Mouse (Mus musculus) MEL (cell line): ENCODE data around the gene Scrn3. TPM values are rescaled to one million over a fixed set of nuclear protein-coding genes. Genes with fewer than 3 reads are reported as not detected.

Experiments
- DNase-seq: peaks from one replicate; pipeline ENCODE4 v3.0.0; 2011; ENCODE audit warnings: low read depth, low spot score
- H3K27ac ChIP-seq: 2 replicates; pipeline ENCODE4 v1.5.1; 2012; ENCODE audit warnings: low read depth, mild to moderate bottlenecking, control low read depth, low read length, moderate library complexity; ENCODE audit not compliant: control insufficient read depth
- H3K27me3 ChIP-seq, 2 experiments: fragments of 150-350 bp in 1 of 2; sonication (generic) in 1 of 2; 2 replicates each; pipeline ENCODE4 v1.6.1; 2012; ENCODE audit warnings: low read length in 2 of 2, mild to moderate bottlenecking in 2 of 2, improper control_type of control experiment in 1 of 2, moderate library complexity in 1 of 2; ENCODE audit not compliant: insufficient read depth in 2 of 2, control insufficient read depth in 1 of 2
- H3K36me3 ChIP-seq, 2 experiments: 2 replicates each; pipeline ENCODE4 v1.6.1; 2012 to 2014; ENCODE audit warnings: low read length in 2 of 2, improper control_type of control experiment in 1 of 2, inconsistent platforms in 1 of 2, mild to moderate bottlenecking in 1 of 2; ENCODE audit not compliant: insufficient read depth in 2 of 2, control insufficient read depth in 1 of 2
- H3K4me1 ChIP-seq, 2 experiments: fragments of 150-350 bp in 1 of 2; sonication (generic) in 1 of 2; 2 replicates each; pipeline ENCODE4 v1.6.1; 2012; ENCODE audit warnings: low read length in 2 of 2, improper control_type of control experiment in 1 of 2, mild to moderate bottlenecking in 1 of 2; ENCODE audit not compliant: insufficient read depth in 2 of 2, control insufficient read depth in 1 of 2
- H3K4me3 ChIP-seq, 2 experiments: fragments of 150-350 bp in 1 of 2; sonication (generic) in 1 of 2; 2 replicates each; pipeline ENCODE4 v1.5.1; 2012; ENCODE audit warnings: low read depth in 2 of 2, low read length in 2 of 2, mild to moderate bottlenecking in 2 of 2, moderate library complexity in 2 of 2, control low read depth in 1 of 2, improper control_type of control experiment in 1 of 2; ENCODE audit not compliant: control insufficient read depth in 1 of 2, insufficient read depth in 1 of 2
- H3K79me2 ChIP-seq: 2 replicates; pipeline ENCODE4 v1.6.1; 2012; ENCODE audit warnings: mild to moderate bottlenecking, low read length, moderate library complexity; ENCODE audit not compliant: control insufficient read depth, poor library complexity, insufficient read depth
- H3K9ac ChIP-seq: 2 replicates; pipeline ENCODE4 v1.6.1; 2012; ENCODE audit warnings: low read depth, mild to moderate bottlenecking, control low read depth, low read length, moderate library complexity; ENCODE audit not compliant: control insufficient read depth, poor library complexity, severe bottlenecking
- H3K9me3 ChIP-seq: fragments of 150-350 bp; sonication (generic); replicated peaks from 2 replicates; pipeline ENCODE4 v1.6.1; 2012; ENCODE audit warnings: mild to moderate bottlenecking, low read length, improper control_type of control experiment, moderate library complexity; ENCODE audit not compliant: insufficient read depth
- BHLHE40 ChIP-seq: IDR thresholded peaks from 2 replicates; pipeline ENCODE4 v1.6.1; 2012; ENCODE audit warnings: low read depth, mild to moderate bottlenecking, inconsistent platforms, low read length, improper control_type of control experiment, borderline replicate concordance
- CHD1 ChIP-seq: IDR thresholded peaks from 2 replicates; pipeline ENCODE4 v1.6.1; 2012; ENCODE audit warnings: low read depth, mild to moderate bottlenecking, inconsistent platforms, low read length, improper control_type of control experiment
- CHD2 ChIP-seq: IDR thresholded peaks from 2 replicates; pipeline ENCODE4 v1.6.1; 2011; ENCODE audit warnings: low read length, improper control_type of control experiment
- CTCF ChIP-seq, 3 experiments: IDR thresholded peaks in 2 of 3; conservative IDR thresholded peaks in 1 of 3; 2 replicates each; pipeline ENCODE4 v1.5.1; 2011 to 2012; ENCODE audit warnings: low read length in 3 of 3, low read depth in 2 of 3, mild to moderate bottlenecking in 2 of 3, improper control_type of control experiment in 1 of 3, inconsistent platforms in 1 of 3, mixed read lengths in 1 of 3, moderate library complexity in 1 of 3; ENCODE audit not compliant: control insufficient read depth in 1 of 3, insufficient read depth in 1 of 3, poor library complexity in 1 of 3, severe bottlenecking in 1 of 3
- ELF1 ChIP-seq: IDR thresholded peaks from 2 replicates; pipeline ENCODE4 v1.6.1; 2014; ENCODE audit warnings: low read depth, mild to moderate bottlenecking, inconsistent platforms, low read length, improper control_type of control experiment, moderate library complexity
- EP300 ChIP-seq, 2 experiments: IDR thresholded peaks; 2 replicates each; pipeline ENCODE4 v1.6.1; 2011; ENCODE audit warnings: improper control_type of control experiment in 2 of 2, low read length in 2 of 2, low read depth in 1 of 2, mild to moderate bottlenecking in 1 of 2
- ETS1 ChIP-seq: IDR thresholded peaks from 2 replicates; pipeline ENCODE4 v1.6.1; 2012; ENCODE audit warnings: low read depth, mild to moderate bottlenecking, inconsistent platforms, low read length, improper control_type of control experiment, moderate library complexity
- GABPA ChIP-seq: IDR thresholded peaks from 2 replicates; pipeline ENCODE4 v1.6.1; 2012; ENCODE audit warnings: low read depth, mild to moderate bottlenecking, inconsistent platforms, low read length, improper control_type of control experiment, moderate library complexity
- HCFC1 ChIP-seq: IDR thresholded peaks from 2 replicates; pipeline ENCODE4 v1.6.1; 2012; ENCODE audit warnings: low read depth, mild to moderate bottlenecking, inconsistent platforms, low read length, improper control_type of control experiment, moderate library complexity
- JUND ChIP-seq: IDR thresholded peaks from 2 replicates; pipeline ENCODE4 v1.6.1; 2011; ENCODE audit warnings: low read depth, mild to moderate bottlenecking, improper control_type of control experiment, low read length
- KAT2A ChIP-seq: conservative IDR thresholded peaks from 2 replicates; pipeline ENCODE4 v1.6.1; 2012; ENCODE audit warnings: low read depth, low read length, improper control_type of control experiment, inconsistent platforms
- MAZ ChIP-seq: IDR thresholded peaks from 2 replicates; pipeline ENCODE4 v1.6.1; 2012; ENCODE audit warnings: low read depth, mild to moderate bottlenecking, inconsistent platforms, low read length, improper control_type of control experiment
- MEF2A ChIP-seq: IDR thresholded peaks from 2 replicates; pipeline ENCODE4 v1.6.1; 2014; ENCODE audit warnings: low read depth, mild to moderate bottlenecking, inconsistent platforms, low read length, improper control_type of control experiment; ENCODE audit not compliant: poor library complexity, insufficient replicate concordance, severe bottlenecking; ENCODE audit errors: extremely low read depth
- MXI1 ChIP-seq: IDR thresholded peaks from 2 replicates; pipeline ENCODE4 v1.6.1; 2011; ENCODE audit warnings: mild to moderate bottlenecking, low read depth, low read length, improper control_type of control experiment
- MYC ChIP-seq: IDR thresholded peaks from 2 replicates; pipeline ENCODE4 v1.6.1; 2011; ENCODE audit warnings: low read depth, mild to moderate bottlenecking, low read length, improper control_type of control experiment, moderate library complexity
- NELFE ChIP-seq: IDR thresholded peaks from 2 replicates; pipeline ENCODE4 v1.6.1; 2011; ENCODE audit warnings: low read depth, low read length, improper control_type of control experiment
- NRF1 ChIP-seq: IDR thresholded peaks from 2 replicates; pipeline ENCODE4 v1.6.1; 2014; ENCODE audit warnings: low read depth, mild to moderate bottlenecking, inconsistent platforms, low read length, improper control_type of control experiment, moderate library complexity; ENCODE audit not compliant: poor library complexity, insufficient read depth, severe bottlenecking
- POLR2AphosphoS2 ChIP-seq: IDR thresholded peaks from 2 replicates; pipeline ENCODE4 v1.6.1; 2011; ENCODE audit warnings: low read length, improper control_type of control experiment
- POLR2AphosphoS5 ChIP-seq: IDR thresholded peaks from 2 replicates; pipeline ENCODE4 v1.6.1; 2012; ENCODE audit warnings: low read depth, borderline replicate concordance, mild to moderate bottlenecking, inconsistent platforms, low read length, moderate library complexity, mixed read lengths
- RCOR1 ChIP-seq: IDR thresholded peaks from 2 replicates; pipeline ENCODE4 v1.6.1; 2012; ENCODE audit warnings: low read depth, mild to moderate bottlenecking, inconsistent platforms, low read length, improper control_type of control experiment
- SIN3A ChIP-seq: IDR thresholded peaks from 2 replicates; pipeline ENCODE4 v1.6.1; 2012; ENCODE audit warnings: low read length, improper control_type of control experiment, inconsistent platforms
- SMC3 ChIP-seq: IDR thresholded peaks from 2 replicates; pipeline ENCODE4 v1.6.1; 2011; ENCODE audit warnings: low read depth, low read length, improper control_type of control experiment
- TAL1 ChIP-seq: IDR thresholded peaks from 2 replicates; pipeline ENCODE4 v1.6.1; 2012; ENCODE audit warnings: mild to moderate bottlenecking, inconsistent platforms, low read length, moderate library complexity, mixed read lengths
- TBP ChIP-seq: IDR thresholded peaks from 2 replicates; pipeline ENCODE4 v1.8.0; 2011; ENCODE audit warnings: low read depth, low read length, improper control_type of control experiment
- USF1 ChIP-seq: IDR thresholded peaks from 2 replicates; pipeline ENCODE4 v1.6.1; 2014; ENCODE audit warnings: low read depth, mild to moderate bottlenecking, inconsistent platforms, low read length, improper control_type of control experiment, moderate library complexity
- USF2 ChIP-seq, 2 experiments: IDR thresholded peaks; 2 replicates each; pipeline ENCODE4 v1.6.1; 2011 to 2012; ENCODE audit warnings: improper control_type of control experiment in 2 of 2, low read length in 2 of 2, borderline replicate concordance in 1 of 2, inconsistent platforms in 1 of 2, low read depth in 1 of 2, mild to moderate bottlenecking in 1 of 2; ENCODE audit not compliant: insufficient read depth in 1 of 2
- ZC3H11A ChIP-seq: IDR thresholded peaks from 2 replicates; pipeline ENCODE4 v1.6.1; 2012; ENCODE audit warnings: low read depth, mild to moderate bottlenecking, inconsistent platforms, low read length, improper control_type of control experiment
- ZKSCAN1 ChIP-seq: IDR thresholded peaks from 2 replicates; pipeline ENCODE4 v1.6.1; 2012; ENCODE audit warnings: low read depth, mild to moderate bottlenecking, inconsistent platforms, low read length, improper control_type of control experiment, moderate library complexity
- polyA plus RNA-seq, 2 experiments: library from polyadenylated mRNA; stranded (reverse) in 1 of 2; unstranded in 1 of 2; fragments of >175 nt in 1 of 2; fragments of >200 nt in 1 of 2; gene quantifications; 2 replicates each; pipeline versions ENCODE4 v1.2.1 to v1.2.4; 2012; ENCODE audit warnings: low replicate concordance in 2 of 2, low read depth in 1 of 2; ENCODE audit not compliant: insufficient read length in 2 of 2, insufficient read depth in 1 of 2, missing spikeins in 1 of 2
- total RNA-seq: library from RNA; depleted of rRNA; stranded (reverse); fragments of 300-350 nt; gene quantifications from 2 replicates; pipeline ENCODE4 v1.2.3, GENCODE M21; 2012

The Scrn3 gene
- total and polyA plus RNA-seq, 3 experiments, result 3.2 to 7.7 TPM; not detected in 1

DNA sequence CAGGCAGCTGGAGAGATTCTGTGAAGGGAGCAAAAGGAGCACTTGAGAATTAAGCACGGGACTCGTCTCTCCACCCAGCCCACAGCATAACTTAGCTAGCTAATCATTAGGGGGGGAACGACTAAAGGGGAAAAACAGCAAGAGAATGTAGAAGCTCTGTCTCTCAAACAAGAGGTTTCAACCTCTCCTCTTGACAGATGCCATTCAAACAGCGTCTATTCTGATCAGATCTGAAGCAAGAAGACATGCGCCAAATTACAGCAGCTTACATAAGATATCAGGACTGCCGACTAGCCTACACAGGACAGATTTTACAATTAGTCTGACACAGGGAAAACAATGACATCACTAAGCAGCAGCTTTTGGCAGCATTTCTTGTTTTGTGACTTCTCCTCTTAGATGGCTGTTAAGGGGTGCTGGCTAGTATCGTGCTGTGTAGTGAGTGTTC is 39.5 kb downstream of the Scrn3 start:
- no peak for DNase-seq
- no peak overlapping the region for H3K9ac ChIP-seq
- H3K27ac ChIP-seq, result no peak overlapping the region
- no peaks in the 10 kb centered on the region for H3K27me3 ChIP-seq
- H3K79me2 ChIP-seq, result no peaks in the 10 kb centered on the region
- no peaks in the 10 kb centered on the region for H3K9me3 ChIP-seq
- H3K4me3 ChIP-seq, result no peak overlapping the region
- H3K4me1 ChIP-seq, result no peaks in the 10 kb centered on the region
- TF ChIP-seq NRF1, result no peak
- no peak for TF ChIP-seq USF2 (IDR thresholded peaks at IDR 0.05; ENCODE audit: borderline replicate concordance in 1 of 2, insufficient read depth in 1 of 2, low read depth in 1 of 2, low read length in 2 of 2)
- TF ChIP-seq SIN3A, result no peak
- no peak for TF ChIP-seq TAL1
- TF ChIP-seq EP300 (IDR thresholded peaks at IDR 0.05; ENCODE audit: low read depth in 1 of 2, low read length in 2 of 2), result no peak
- TF ChIP-seq CTCF (IDR thresholded peaks at IDR 0.05 in 2 of 3, conservative IDR thresholded peaks at IDR 0.05 in 1 of 3; ENCODE audit: control insufficient read depth in 1 of 3, insufficient read depth in 1 of 3, low read depth in 2 of 3, low read length in 3 of 3, poor library complexity in 1 of 3, severe bottlenecking in 1 of 3), result no peak
- no peak for TF ChIP-seq RCOR1
- no peak for TF ChIP-seq MEF2A
- TF ChIP-seq CHD2, result no peak
- no peak for TF ChIP-seq NELFE
- TF ChIP-seq ETS1, result no peak
- no peak for TF ChIP-seq KAT2A
- TF ChIP-seq BHLHE40, result no peak
- TF ChIP-seq POLR2AphosphoS2, result no peak
- no peak for TF ChIP-seq CHD1
- TF ChIP-seq ELF1, result no peak
- TF ChIP-seq MYC, result no peak
- TF ChIP-seq POLR2AphosphoS5, result no peak
- no peaks in the 10 kb centered on the region for H3K36me3 ChIP-seq

DNA sequence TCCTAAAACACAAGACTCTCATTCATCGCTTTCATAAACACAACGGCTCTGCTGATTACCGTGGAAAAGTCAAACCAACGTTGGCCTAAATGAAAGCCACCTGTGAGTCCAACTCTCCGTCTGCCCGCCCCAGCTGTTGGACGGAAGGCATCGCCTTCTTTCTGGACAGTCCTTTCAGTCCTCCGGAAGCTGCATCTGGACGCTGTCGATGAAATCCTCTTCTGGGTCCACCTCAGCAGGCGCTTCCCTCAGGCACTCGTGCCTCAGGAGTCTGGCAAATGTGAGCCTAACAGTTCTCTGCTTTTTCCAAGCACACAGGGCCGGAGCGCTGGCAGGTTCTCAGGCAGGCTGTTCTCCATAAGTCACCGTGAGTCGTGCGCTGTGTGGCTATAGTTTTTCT is 44.6 kb downstream of the Scrn3 start:
- Histone ChIP-seq H3K79me2 (no peaks in the 10 kb centered on the region), H3K4me3 (no peak overlapping the region), H3K27ac (no peak overlapping the region), H3K4me1 (no peaks in the 10 kb centered on the region), H3K36me3 (no peaks in the 10 kb centered on the region), H3K9me3 (no peaks in the 10 kb centered on the region), H3K9ac (no peak overlapping the region), H3K27me3 (no peaks in the 10 kb centered on the region)
- no peak for DNase-seq
- TF ChIP-seq CHD2, result no peak
- TF ChIP-seq MXI1, result no peak
- no peak for TF ChIP-seq TAL1
- no peak for TF ChIP-seq MAZ
- no peak for TF ChIP-seq NRF1
- TF ChIP-seq SIN3A, result no peak
- TF ChIP-seq HCFC1, result no peak
- TF ChIP-seq JUND, result no peak
- TF ChIP-seq CTCF (IDR thresholded peaks at IDR 0.05 in 2 of 3, conservative IDR thresholded peaks at IDR 0.05 in 1 of 3; ENCODE audit: control insufficient read depth in 1 of 3, insufficient read depth in 1 of 3, low read depth in 2 of 3, low read length in 3 of 3, poor library complexity in 1 of 3, severe bottlenecking in 1 of 3), result no peak
- no peak for TF ChIP-seq GABPA
- TF ChIP-seq SMC3, result no peak
- no peak for TF ChIP-seq ZC3H11A
- no peak for TF ChIP-seq TBP
- TF ChIP-seq USF1, result no peak
- no peak for TF ChIP-seq ZKSCAN1
